Mouse (Mus musculus) spleen, adult 2 months (tissue): ENCODE measurements at regions not wholly inside any gene's neighbourhood (a gene's known extent, or its start where the extent isn't known, plus 50 kb on each side); places are given as distances from the start of the nearest gene placed in this dataset.

Experiments
- CTCF ChIP-seq: fragments of 200-500 bp; IDR thresholded peaks from 2 replicates; pipeline ENCODE4 v1.5.1; 2011; ENCODE audit warnings: mild to moderate bottlenecking, inconsistent platforms; ENCODE audit not compliant: insufficient read depth, insufficient read length, insufficient replicate concordance; ENCODE audit errors: extremely low read depth
- POLR2A ChIP-seq: fragments of 200-500 bp; IDR thresholded peaks from 2 replicates; pipeline ENCODE4 v1.6.1; 2011; ENCODE audit warnings: low read depth, low read length, inconsistent platforms

- TF ChIP-seq POLR2A (no peak), CTCF (no peak)
These were observed 142.9 kb upstream of the Gas1 start for GRCm38 (mm10) chr13:60319861-60320602.
